Mouse (Mus musculus): ENCODE measurements around the gene Dct. TPM values are rescaled to one million over a fixed set of nuclear protein-coding genes. Genes with fewer than 3 reads are reported as not detected.

Gene Dct
- total RNA-seq, 4 experiments from 2014 or later, result 0.35 TPM; not detected in 3

DNA sequence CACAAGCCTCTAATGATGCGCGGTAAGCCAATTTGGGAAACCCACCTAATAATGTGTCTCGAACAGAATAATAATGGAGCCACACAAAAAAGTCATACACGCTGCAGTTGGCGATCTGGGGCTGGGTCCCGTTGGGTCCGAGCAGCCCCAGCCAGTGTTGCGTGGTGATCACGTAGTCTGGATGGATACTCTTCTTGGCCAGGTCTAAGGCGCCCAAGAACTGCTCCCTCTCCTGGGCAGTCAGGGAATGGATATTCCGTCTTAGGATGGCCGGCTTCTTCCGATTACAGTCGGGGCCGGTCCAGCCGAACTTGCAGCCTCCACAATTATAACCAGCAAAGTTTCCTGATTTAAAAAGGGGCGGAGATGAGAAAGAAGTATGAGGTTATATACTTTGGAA lies 9.1 kb downstream of the Dct start:
- DNase-seq, result no peak

DNA sequence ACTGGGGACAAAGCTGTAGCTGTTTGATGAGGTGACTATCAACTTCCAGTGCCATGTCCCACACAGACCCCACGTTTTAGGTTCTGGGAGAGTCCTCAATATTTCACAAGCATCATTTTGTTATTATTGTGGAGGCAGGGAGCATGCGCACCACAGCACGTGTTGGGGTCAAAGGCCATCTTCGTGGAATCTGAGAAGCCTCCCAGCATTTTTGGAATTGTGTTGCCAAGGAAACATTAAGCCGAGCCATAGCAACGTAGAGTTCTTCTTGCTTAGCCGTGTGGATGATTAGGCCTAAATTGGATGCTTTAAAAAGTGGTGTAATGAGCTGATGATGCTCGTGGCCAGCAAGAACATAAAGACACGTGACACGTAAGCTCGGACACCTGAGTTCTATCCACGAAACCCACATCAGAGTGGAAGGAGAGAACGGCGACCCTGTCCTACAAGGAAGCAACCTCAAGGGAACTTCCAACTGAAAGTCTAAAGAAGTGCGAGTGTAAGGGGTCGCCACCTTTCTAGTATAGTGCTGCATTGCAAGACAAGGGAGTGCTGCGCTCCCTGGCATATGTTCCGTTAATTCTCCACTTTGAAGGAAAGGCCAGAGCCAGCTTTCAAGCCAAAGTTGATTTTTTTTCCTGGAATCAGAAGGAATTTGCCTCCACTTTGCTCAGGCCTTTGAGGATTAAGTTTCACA lies 9.8 kb downstream of the Dct start:
- no peak for DNase-seq

DNA sequence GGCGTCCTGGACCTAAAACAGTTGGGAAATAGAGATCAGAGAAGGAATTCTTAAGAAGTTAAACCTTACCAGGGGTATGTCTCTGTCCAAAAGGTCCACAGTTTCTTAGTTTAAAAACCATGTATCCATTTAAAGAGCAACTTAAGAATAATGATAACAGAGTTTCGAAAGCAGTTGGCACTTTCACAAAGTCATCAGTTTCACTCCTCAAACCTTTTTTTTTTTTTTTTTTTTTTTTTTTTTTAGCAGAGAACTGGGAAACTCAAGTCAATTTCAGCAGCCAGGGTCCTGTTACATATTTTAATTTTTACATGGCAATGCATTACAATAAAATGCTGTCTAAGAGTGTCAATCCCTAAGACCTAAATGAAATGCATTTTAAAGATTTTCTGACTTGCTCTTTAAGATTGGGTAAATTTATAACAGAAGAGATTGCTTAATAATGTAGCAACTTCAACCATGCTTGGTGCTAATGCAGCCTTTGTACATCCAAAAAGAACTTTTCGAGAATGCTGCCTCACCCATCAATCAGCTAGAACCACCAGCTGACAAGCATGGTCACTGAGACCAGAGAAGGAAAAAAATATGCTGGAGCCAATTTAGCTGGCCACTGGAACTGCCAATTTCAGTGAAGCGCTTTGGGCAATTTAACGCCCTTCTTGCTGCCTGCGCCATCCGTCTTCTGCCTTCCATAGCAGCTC lies 11.3 kb downstream of the Dct start:
- DNase-seq, result no peak

DNA sequence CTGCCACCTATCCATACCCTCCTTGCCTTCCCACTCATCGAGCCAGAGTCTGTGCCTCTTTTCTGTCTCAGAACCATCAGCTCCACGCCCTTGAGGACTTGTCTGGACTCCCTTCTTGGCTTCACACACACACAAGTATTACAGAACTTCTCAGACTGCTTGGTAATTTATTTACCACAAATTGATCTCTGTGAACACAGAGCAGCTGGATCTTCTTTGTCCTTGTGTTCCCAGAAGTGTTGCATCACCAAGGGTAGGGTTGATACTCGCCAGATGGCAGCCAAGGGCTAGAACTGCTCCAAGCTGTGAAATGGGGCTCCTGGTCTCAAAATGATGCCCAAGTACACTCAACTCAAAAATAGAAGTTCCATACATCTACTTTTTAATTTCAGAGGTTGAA lies 13.0 kb downstream of the Dct start:
- peak; percentile 10 for DNase-seq

DNA sequence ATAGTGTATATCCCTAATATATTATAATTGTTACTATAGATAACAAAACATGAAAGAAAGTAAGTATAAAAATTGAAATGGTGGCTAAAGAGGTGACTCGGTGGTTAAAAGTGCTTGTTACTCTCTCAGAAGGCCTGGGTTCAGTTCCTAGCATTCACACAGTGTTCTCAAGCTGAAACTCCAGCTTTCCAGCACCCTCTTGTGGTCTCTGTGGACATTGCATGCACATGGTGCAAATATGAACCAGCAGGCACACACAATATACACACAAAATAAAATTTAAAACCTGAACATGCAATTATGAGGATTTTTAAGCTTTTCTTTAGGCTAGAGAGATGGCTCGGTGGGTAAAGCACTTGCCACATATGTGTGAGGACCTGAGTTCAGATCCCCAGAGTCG lies 24.5 kb downstream of the Dct start:
- DNase-seq, result no peak

DNA sequence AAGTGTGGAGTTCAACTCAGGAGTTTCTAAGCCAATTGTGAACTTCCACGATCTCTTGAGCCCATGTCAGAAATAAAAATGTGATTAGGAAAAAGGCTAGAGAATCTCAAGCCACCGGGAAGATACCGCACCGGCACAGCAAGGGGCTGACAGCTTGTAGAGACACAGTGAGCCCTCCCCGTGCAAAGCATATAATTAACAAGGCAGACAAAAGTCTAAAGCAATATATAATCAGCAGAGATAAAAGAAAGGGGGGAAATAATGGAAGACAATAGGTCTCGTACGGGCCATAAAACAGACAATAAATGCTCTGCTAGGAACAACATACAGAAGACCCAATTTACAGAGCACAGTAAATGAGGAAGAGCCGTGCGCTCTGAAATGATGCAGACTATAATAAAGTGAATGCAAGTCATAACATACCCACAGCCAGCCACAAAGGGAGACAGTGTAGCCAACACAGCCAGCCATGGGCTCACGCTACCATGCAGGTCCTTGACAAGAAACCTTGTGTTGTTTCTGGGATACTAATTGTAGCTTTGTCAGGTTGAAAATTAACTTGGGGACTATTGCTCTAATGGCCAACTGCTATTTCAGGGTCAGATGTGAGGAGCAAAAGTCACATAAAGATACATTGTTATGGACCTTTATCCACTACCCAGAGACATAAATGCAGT lies 30.0 kb downstream of the Dct start:
- no peak for DNase-seq

DNA sequence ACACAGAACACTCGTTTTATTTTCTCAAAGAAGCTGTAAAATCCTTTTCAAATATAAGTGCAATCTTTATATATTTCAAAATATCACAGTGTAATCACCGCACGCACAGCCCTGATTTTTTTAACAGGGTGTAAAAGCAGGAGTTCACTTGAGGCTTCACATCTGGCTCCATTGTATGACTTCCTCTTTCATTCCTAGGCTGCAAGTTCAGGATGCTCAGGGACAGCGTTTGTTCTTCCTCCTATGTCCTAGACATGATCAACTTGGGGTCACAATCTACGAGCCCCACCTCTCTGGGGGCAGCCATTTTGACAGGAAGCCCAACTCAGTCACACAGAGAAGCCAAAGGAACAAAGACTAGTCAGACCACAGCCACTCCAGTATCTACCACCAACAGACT lies 32.7 kb downstream of the Dct start:
- DNase-seq, result no peak

DNA sequence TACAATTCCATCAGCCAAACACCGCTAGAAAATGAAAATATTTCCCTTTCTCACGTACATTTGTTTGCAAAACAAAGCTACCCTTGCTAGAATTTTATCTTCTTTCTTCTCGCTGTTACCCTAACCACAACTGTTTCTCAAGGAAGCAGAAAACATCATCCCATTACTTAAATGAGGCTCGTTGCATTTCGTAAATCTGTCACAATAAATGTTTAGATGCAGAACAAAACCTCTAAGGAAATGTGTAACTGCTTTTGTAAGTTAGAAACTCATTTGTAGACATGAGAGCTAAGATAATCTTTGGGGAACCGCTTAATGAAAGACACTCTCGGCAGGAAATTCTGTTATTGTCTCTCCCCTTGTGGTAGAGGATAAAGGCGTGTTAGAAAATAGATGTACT lies 38.8 kb downstream of the Dct start:
- DNase-seq, result no peak

DNA sequence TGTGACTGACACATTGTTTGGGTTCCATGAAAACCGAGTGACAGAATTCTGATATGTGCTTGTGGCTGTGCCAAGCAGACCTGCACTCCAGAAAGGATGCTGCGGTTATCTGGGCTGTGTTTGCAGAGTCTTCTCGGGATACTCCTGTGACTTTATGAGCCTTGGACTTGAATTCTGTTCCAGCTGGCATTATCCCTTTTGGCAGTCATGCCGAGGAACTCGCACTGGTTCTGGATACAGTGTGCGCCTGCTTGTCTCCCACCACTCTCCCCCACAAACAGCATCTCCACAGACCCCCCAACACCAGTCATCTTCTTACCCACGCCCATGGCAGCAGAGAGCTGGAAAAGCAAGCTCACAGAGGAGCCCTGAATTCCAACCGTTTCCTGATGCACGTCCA lies 42.5 kb downstream of the Dct start:
- no peak for DNase-seq

DNA sequence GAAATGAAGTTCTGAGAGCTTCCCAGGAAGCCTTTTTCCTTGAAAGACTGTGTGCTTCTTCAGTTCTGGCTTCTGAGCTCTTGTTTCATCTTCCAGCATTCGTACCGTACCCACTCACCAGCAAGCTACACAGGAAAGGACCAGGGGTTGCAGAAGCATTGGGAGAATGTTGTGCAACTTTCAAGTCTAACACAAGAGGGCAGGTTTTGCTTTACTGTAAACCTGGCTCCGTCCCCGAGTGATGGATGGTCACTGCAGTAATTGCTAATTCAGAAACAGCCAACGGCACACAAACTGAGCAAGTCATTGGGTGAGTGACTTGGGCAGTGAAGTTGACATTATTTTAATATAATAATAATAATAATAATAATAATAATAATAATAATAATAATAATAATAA lies 46.3 kb downstream of the Dct start:
- no peak for DNase-seq

DNA sequence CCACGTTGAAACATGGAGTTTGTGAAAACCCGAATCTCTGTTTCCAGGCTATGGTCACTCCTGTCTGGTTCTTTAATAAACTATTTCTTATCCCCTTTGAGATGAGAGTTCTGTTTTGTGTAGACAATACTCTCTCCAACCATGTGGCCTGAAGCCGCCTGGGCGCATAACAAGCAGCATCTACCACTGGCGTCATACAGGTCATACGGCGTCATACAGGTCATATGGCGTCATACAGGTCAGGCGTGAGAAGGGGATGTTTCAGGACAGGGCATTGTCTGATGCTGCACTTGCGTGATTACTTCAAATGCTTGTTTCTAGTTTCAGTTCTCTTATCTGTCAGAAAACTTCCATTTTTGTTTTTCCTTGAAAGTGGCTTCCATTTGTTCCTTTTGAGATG lies 47.6 kb downstream of the Dct start:
- no peak for DNase-seq

DNA sequence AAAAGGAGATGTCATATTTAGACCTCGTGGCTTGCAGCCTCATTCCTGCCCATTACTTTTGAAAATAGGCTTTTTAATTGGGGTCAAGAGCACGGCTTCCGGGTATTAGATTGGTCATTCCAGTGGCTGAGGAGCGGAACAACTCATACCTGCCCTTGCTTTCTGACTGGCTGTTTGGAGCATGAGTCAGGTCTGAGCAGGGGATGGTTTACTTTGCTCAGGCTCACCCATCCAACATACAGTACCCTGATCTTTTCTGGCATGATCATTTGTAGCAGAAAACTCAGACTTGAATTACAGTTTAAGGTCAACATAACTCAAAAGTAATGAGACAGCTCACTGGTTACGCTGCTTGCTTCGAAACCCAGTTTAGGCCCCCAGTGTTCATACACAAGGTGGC lies 58.2 kb downstream of the Dct start:
- peak; percentile 8 for DNase-seq

DNA sequence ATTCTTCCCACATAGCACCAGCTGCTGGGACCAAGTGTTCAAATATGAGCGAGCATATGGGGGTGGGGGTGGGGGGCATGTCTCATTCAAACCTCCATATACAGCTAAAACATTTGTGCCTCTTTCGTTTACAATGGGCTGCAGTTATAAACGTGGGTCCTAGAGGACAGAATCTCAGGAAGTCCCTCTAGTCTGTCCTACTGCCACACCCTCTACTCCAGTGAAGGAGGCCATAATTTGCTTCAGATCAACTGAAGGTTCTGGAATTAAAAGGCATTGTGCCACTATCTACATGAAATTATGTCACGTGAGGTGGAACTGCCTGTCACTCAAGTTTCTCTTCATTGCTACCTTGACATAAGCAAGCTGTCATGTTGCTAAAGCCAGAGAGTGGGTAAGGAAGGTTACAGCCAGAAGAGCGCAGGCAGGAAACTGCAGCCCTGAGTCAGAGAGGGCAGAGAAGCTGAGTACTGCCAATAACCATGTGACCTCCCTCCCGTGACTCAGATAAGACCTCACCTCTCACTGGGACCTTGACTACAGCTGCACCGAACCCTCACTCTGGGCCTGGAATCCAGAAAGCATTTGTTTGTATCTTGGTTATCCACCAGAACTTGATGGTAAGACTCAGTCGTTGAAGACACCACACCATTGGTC lies 59.3 kb downstream of the Dct start:
- no peak for DNase-seq

DNA sequence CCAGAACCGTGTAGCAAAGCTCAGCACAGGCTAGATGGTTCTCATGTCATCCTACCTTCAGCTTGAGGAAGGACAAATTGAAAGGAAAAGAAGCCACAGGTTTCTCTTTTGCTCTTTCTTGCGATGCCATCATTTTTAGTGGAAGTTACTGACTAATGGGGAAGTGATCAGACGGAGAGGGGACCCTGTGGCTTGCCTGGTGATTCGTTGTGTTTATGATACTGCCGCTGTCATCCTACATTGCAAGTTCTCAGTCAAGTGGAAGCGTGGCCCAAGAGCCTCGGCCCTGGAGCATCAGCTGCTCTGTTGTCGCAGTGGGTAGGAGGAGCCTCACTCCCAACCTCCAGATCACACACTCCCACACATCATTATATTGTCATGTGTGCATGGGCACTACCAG lies 61.8 kb downstream of the Dct start:
- DNase-seq, result no peak

DNA sequence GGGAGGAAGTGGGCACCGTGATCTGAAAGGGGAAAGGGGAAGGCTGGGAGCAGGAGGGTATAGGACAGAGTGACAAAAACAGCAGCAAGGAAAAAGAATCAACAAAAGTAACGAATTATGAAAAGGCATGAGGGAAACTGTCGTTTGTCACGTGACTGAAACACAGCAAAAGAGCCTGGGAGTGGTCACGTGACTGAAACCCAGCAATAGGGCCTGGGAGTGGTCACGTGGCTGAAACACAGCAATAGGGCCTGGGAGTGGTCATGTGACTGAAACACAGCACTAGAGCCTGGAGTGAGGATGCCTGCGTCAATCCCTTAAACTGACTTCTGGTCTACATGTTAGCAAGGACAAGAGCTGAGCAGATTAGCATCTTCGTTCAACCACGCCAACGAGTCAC lies 63.6 kb downstream of the Dct start:
- DNase-seq, result no peak

DNA sequence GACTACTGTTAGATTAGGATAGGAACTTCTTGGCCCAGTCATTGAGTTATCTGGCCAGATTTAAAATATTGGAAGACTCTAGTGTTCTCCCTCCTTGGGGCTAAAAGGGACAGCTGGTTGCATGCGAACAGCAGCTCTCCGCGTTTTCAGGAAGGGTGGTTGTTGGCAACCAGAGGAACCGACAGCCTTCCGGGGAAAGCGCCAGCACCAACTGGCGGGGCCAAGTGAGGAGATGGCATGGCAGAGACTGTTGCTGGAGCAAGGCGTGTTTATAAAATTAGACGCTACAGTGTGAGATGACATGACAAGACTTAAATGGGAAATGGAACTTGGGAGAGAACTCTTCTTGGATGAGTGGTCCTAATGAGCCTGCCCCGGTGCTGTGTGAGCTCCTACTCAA lies 70.5 kb downstream of the Dct start:
- no peak for DNase-seq

DNA sequence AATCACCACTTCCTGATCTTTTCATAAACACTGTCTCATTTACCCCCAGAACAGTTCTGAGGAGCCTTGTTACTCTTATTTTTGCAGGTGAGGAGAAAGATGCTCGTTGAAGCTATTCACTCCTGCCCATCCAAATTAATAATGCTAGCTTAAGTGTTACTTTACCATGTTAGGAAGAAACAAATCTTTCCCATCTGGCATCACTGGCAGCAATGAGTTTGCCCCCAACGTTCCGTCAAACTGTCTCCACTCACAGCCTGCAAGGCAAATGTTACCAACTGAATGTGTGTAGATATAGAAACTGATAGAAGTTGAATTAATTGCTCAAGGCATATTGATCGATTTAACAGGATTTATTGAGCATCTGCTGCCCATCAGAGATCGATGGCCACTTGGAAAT lies 79.5 kb downstream of the Dct start:
- DNase-seq, result no peak

Other genes starting within 250 kb of the Dct start
- 10 to 100 TPM; 16.5 to 20.9 (median 17.0) TPM for gene Tgds, start 80.5 kb upstream of the Dct start, total RNA-seq (2022)
- 10 to 100 TPM; 29.0 to 32.3 (median 31.5) TPM for gene Gpr180, start 84.9 kb upstream of the Dct start, total RNA-seq (2022)
- under 1 TPM in 3 of 4 experiments, not detected in 1; 0.09 to 0.17 (median 0.17) TPM for gene Sox21, start 184.8 kb upstream of the Dct start, total RNA-seq (2022)
- not detected for gene Gm9376, start 214.7 kb upstream of the Dct start, total RNA-seq (2022)